Mouse (Mus musculus) bone marrow, adult 2 months (tissue): ENCODE data around the gene Rgcc.

Experiments
- CTCF ChIP-seq: fragments of 200-500 bp; IDR thresholded peaks from 2 replicates; pipeline ENCODE4 v1.5.1; 2011; ENCODE audit warnings: low read length, control low read depth; ENCODE audit not compliant: control insufficient read depth, insufficient read depth
- POLR2A ChIP-seq: fragments of 200-500 bp; IDR thresholded peaks from 2 replicates; pipeline ENCODE4 v1.6.1; 2011; ENCODE audit warnings: low read depth, mild to moderate bottlenecking, control low read depth, low read length, borderline replicate concordance; ENCODE audit not compliant: control insufficient read depth

DNA sequence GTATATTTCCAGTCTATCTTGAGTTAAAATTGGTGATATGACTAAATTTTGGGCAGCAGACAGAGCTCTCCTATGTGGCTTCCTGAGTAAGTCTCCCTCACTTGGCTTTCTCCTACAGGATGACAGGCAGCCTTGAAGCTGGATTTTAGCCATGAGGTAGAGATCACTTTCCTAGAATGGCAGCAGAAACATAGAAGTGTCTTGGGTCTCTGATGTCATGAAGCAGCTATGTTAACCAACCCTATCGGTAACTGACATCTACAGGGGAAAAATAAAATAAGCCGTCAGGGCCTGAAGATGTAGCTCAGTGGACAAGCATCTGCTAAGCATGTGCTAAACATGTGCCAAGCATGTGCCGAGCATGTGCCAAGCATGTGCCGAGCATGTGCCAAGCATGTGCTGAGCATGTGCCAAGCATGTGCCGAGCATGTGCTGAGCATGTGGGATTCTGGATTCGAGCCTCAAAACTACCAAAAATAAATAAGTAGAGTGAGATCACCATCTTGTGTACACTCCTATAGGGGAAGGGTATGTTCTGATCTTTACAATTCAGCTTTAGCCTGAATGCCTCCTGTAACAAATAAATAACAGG is 3.5 kb upstream of the Rgcc start:
- TF ChIP-seq POLR2A: no peak
- no peak for TF ChIP-seq CTCF
